Mouse (Mus musculus) embryonic fibroblast, embryonic 13.5 days (primary cell): ENCODE results near the gene Pth2r.

Experiments
- CTCF ChIP-seq: IDR thresholded peaks from 2 replicates; pipeline ENCODE4 v1.5.1; 2011; ENCODE audit warnings: mild to moderate bottlenecking, control low read depth, low read length, moderate library complexity, borderline replicate concordance; ENCODE audit not compliant: insufficient read depth
- POLR2A ChIP-seq: IDR thresholded peaks from 2 replicates; pipeline ENCODE4 v1.6.1; 2011; ENCODE audit warnings: low read depth, mild to moderate bottlenecking, control low read depth, low read length, moderate library complexity

DNA sequence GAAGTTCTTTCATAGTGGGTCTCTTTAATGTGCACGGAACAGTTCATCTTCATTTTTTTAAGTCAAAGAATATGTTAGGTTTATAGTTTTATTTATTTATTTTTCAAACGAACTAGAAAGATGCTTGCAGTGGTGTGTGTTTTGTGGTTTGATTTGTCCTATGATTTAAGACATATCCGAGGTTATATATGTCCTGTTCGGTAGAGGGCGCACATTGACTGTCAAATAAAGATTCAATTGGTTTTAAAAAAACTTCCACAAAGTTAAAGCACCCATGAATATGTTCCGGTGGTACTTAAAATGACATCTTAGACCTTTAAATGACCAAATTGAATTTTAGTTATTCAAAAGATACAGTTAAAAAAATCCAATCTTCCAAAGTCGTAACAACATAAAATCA, 30.3 kb downstream of the Pth2r start:
- TF ChIP-seq POLR2A: no peak
- TF ChIP-seq CTCF: no peak
